Mouse (Mus musculus): ENCODE measurements around the gene Eprs.

DNA sequence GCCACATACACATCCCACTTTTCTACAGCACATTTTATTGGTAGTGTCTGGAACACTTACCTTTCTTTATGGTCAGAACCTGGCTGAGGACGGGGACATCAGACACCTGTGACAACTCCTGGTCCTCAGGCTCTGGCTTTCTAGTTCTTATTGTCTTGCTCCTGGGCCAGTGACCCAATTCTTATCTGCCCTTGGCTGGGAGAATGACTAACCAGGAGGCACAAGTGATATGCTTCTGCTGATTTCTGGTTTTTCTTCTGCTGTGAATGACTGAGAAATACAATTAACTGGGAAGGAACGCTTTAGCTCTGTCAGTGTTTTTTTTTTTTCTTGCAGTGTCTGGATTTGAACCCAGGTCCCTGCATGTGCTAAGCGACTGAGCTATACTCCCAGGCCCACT is 88.7 kb downstream of the Eprs start:
- no peak for TF ChIP-seq CTCF (IDR thresholded peaks at IDR 0.05; ENCODE audit: borderline replicate concordance, insufficient read depth, low read depth, low read length)
- no peak for TF ChIP-seq POLR2A (IDR thresholded peaks at IDR 0.05; ENCODE audit: borderline replicate concordance, insufficient read depth, low read length)

Measured in cerebellum, adult 2 months (tissue).